Mouse (Mus musculus) brain, embryonic 14.5 days (tissue): ENCODE measurements around the gene Cers1.

Source experiments
- CTCF ChIP-seq: fragments of 200-500 bp; IDR thresholded peaks from 2 replicates; pipeline ENCODE4 v1.5.1; 2012; ENCODE audit warnings: inconsistent platforms, mild to moderate bottlenecking, moderate library complexity, borderline replicate concordance; ENCODE audit not compliant: insufficient read depth, insufficient read length; ENCODE audit errors: extremely low read depth
- POLR2A ChIP-seq: fragments of 200-500 bp; IDR thresholded peaks from 2 replicates; pipeline ENCODE4 v1.6.1; 2012; ENCODE audit warnings: mild to moderate bottlenecking, inconsistent platforms, borderline replicate concordance; ENCODE audit not compliant: poor library complexity, insufficient read depth, insufficient read length, severe bottlenecking; ENCODE audit errors: extremely low read depth

DNA sequence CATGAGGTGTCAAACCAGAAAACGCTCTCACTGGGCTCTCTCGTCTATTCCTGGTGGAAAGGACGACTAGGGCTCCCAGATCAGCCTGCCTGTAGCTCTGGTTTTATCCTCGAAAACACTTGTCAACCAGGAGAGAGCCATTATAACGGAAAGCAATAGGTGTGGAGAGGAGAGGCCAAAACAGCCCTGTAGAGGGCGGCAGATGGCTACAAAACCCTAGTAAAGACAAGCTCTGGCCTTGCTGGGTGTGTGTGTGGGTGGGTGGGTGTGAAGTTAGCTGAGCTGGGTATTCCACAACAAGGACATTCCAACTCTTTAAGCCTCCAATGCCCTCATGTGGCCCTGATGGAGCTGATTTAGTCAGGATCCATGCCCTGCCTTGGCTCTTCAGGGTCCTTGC lies 28.1 kb downstream of the Cers1 start:
- peak; percentile 66 for TF ChIP-seq CTCF
- TF ChIP-seq POLR2A, result no peak
